Mouse (Mus musculus) megakaryocyte, embryonic 14.5 days (primary cell): Measurements from ENCODE around the gene Tex35.

Experiments
- FLI1 ChIP-seq: IDR thresholded peaks from 2 replicates; pipeline ENCODE4 v1.6.1; 2012; ENCODE audit warnings: low read length, inconsistent platforms, mixed read lengths
- GATA1 ChIP-seq: IDR thresholded peaks from 3 replicates; pipeline ENCODE4 v1.6.1; 2012; ENCODE audit warnings: mixed read lengths, low read length, inconsistent platforms, borderline replicate concordance

DNA sequence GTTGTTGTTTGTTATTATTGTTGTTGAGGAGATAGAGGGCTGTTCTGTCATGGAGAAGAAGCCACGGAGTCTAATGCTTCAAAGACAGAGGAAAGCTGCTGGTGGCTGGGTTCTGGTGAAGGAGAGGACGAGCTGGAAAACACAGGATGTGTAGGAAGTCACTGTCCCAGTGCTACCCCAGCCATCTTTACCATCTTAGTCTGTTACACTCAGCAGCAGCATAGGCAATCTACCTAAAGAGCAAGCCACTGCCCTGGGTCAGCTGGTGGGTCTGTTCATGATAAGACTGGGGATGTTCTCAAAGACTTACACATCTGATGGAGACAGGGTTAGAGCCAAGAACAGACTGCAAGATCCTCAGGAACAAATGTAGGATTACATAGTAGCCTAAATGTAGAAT, 58.6 kb downstream of the Tex35 start:
- TF ChIP-seq GATA1 (no peak), FLI1 (no peak)
